Mouse (Mus musculus) neural tube, embryonic 12.5 days (tissue): Measurements from ENCODE around the gene Tmem217. TPM values are rescaled to one million over a fixed set of nuclear protein-coding genes. Genes with fewer than 3 reads are reported as not detected.

ENCODE experiments used
- ATAC-seq: fragments of 200-750 bp; cut with Nextera tagmentation; 2 replicates; pipeline ENCODE4 v1.8.0; 2017; ENCODE audit warnings: low read depth, mild to moderate bottlenecking, moderate TSS enrichment, moderate library complexity; ENCODE audit not compliant: low FRiP score
- H3K27ac ChIP-seq: fragments of 300-500 bp; sonication (generic); 2 replicates; pipeline ENCODE4 v1.5.1; 2016
- H3K27me3 ChIP-seq: fragments of 300-500 bp; sonication (generic); replicated peaks from 2 replicates; pipeline ENCODE4 v1.6.1; 2016; ENCODE audit warnings: mild to moderate bottlenecking
- H3K36me3 ChIP-seq: fragments of 300-500 bp; sonication (generic); 2 replicates; pipeline ENCODE4 v1.6.1; 2016; ENCODE audit warnings: mild to moderate bottlenecking
- H3K4me1 ChIP-seq: fragments of 300-500 bp; sonication (generic); 2 replicates; pipeline ENCODE4 v1.6.1; 2016
- H3K4me2 ChIP-seq: fragments of 300-500 bp; sonication (generic); replicated peaks from 2 replicates; pipeline ENCODE4 v1.6.1; 2016; ENCODE audit warnings: mild to moderate bottlenecking
- H3K4me3 ChIP-seq: fragments of 300-500 bp; sonication (generic); 2 replicates; pipeline ENCODE4 v1.5.1; 2016
- H3K9ac ChIP-seq: fragments of 300-500 bp; sonication (generic); 2 replicates; pipeline ENCODE4 v1.6.1; 2016; ENCODE audit warnings: mild to moderate bottlenecking
- H3K9me3 ChIP-seq: fragments of 300-500 bp; sonication (generic); 2 replicates; pipeline ENCODE4 v1.6.1; 2016; ENCODE audit warnings: mild to moderate bottlenecking
- WGBS: fragments of 180-500 bp; shearing (Covaris S2); methylation state at CpG from one replicate; pipeline ENCODE4 v1.1.7; 2016; 5-methylcytosine and 5-hydroxymethylcytosine counted together
- polyA plus RNA-seq: library from polyadenylated mRNA; unstranded; fragments of >200 nt; fragmentation: Nextera tagmentation; extraction: Ambion mirVana; gene quantifications from 2 replicates; pipeline ENCODE4 v1.2.1, GENCODE M21; 2016

The Tmem217 gene
- polyA plus RNA-seq, 1 experiment from 2014 or later: 1.2 TPM

DNA sequence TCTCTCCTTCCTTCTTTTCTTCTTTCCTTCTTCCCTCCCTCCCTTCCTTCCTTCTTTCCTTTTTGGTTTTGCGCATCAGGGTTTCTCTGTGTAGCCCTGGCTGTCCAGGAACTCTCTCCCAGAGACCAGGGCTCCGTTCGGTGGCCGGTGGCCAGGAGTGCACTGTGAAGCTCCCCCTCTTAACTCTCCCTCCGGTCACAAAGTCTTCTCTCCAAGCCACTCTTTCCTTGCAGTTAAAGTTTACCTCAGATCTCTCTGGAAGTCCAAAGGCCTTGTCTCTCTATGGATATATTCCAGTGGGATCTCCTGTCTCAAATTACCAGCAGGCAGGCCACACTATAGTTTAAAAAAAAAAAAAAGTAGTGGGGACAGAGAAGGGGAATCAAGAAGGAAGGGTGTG is 6.9 kb downstream of the Tmem217 start:
- no peak overlapping the region for H3K27ac ChIP-seq
- H3K4me3 ChIP-seq: no peak overlapping the region
- 92% methylated on average over 5 of the region's 5 CpGs for WGBS
- peaks cover 3% of the 10 kb centered on the region for H3K4me1 ChIP-seq
- no peaks in the 10 kb centered on the region for H3K27me3 ChIP-seq
- no peaks in the 10 kb centered on the region for H3K9me3 ChIP-seq
- H3K36me3 ChIP-seq: no peaks in the 10 kb centered on the region
- H3K4me2 ChIP-seq: no peak overlapping the region
- ATAC-seq: no peak
- no peak overlapping the region for H3K9ac ChIP-seq

DNA sequence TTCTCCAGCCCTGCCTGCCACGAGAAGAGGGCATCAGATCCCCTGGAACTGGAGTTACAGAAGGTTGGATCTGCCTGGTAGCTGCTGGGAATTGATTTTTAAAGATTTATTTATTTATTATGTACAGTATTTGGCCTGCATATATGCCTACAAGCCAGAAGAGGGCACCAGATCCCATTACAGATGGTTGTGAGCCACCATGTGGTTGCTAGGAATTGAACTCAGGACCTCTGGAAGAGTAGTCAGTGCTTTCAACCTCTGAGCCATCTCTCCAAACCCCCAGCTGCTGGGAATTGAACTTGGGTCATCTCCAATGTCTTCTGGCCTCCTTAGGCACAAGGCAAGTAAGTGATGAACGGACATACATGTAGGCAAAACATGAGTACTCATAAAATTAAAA is 8.1 kb downstream of the Tmem217 start:
- H3K9me3 ChIP-seq: no peaks in the 10 kb centered on the region
- H3K4me2 ChIP-seq: no peak overlapping the region
- no peak overlapping the region for H3K9ac ChIP-seq
- no peaks in the 10 kb centered on the region for H3K27me3 ChIP-seq
- H3K36me3 ChIP-seq: no peaks in the 10 kb centered on the region
- WGBS: 86% methylated on average over 2 of the region's 2 CpGs
- no peak for ATAC-seq
- no peak overlapping the region for H3K27ac ChIP-seq
- no peak overlapping the region for H3K4me3 ChIP-seq
- no peaks in the 10 kb centered on the region for H3K4me1 ChIP-seq

DNA sequence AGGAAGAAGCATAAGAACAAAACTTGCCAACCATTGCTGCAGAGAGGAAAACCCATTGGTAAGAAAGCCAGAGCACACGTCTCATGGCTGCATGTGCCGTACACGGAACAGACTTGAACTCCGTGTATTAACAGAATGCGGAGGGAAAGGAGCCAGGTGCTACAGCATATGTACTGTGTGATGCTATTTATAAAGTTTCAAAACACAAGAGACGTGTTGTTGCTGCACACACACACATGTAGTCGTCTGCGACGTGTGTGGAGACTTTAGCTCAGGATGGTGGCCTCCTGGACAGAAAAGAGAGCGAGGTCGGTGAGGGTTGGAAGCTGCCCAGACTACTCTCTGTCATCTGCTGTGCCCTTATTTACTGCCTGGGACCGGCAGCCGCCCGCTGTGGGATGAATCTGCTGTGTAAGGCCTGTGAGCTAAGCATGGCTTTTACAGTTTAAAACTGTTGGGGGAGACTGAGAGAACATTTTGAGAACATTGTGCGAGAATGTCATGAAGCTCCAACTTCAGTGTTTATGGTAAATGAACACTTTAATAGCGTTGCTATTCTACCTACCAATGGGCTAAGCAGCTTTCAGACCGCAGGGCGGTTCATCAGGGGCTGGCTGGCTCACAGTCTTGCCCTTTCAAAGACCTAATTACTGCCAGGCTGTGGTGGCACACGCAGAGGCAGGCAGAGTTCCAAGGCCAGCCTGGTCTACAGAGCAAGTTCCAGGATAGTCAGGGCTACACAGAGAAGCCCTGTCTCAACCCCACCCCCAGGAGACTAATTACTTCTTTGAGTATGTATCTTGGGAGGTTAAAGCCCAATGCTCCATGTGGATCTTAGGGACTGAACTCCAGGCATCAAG is 9.1 kb downstream of the Tmem217 start:
- H3K9me3 ChIP-seq: no peaks in the 10 kb centered on the region
- no peaks in the 10 kb centered on the region for H3K4me1 ChIP-seq
- no peak overlapping the region for H3K9ac ChIP-seq
- no peak for ATAC-seq
- H3K27ac ChIP-seq: no peak overlapping the region
- H3K36me3 ChIP-seq: no peaks in the 10 kb centered on the region
- H3K4me3 ChIP-seq: no peak overlapping the region
- no peaks in the 10 kb centered on the region for H3K27me3 ChIP-seq
- no peak overlapping the region for H3K4me2 ChIP-seq
- 90% methylated on average over 19 of the region's 19 CpGs for WGBS

DNA sequence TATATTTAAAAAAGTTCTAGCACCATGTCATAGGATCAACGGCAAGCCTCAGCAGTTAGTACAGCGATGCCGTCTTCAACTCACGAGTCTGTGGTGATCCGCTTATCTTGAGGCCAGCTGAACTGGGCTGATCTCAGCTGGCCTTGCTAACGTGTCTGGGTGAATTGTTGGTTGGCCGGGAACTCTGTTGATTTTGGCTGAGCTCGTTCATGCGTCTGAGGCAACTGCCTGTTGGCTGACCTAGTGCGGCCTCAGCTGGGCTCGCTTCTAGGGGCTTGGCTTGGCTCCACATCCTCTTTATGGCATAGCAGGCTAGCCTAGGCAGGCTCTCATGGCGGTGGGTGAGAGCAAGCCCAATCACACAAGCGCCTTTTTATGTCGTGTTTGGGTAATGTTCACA is 10.8 kb downstream of the Tmem217 start:
- no peak overlapping the region for H3K27ac ChIP-seq
- no peak for ATAC-seq
- no peaks in the 10 kb centered on the region for H3K9me3 ChIP-seq
- WGBS: 82% methylated on average over 14 of the region's 14 CpGs
- H3K9ac ChIP-seq: no peak overlapping the region
- H3K36me3 ChIP-seq: no peaks in the 10 kb centered on the region
- H3K4me3 ChIP-seq: no peak overlapping the region
- H3K4me1 ChIP-seq: no peaks in the 10 kb centered on the region
- no peaks in the 10 kb centered on the region for H3K27me3 ChIP-seq
- no peak overlapping the region for H3K4me2 ChIP-seq

DNA sequence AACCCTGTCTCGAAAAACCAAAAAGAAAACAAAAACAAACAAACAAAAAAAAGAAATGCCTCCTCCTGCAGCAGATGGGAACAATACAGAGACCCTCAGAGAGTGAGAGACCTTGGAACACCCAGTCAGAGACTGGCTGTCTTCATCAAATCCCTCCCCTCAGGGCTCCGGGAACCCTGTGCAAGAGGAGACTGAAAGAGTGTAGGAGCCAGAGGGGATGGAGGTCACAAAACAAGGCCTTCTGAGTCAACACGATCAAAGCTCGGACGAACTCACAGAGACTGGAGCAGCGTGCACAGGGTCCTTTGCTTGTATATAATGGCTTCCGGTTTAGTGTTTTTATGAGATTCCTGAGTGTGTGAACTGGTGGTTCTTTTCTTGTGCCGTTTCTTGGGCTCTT is 11.8 kb downstream of the Tmem217 start:
- Histone ChIP-seq H3K27me3 (no peaks in the 10 kb centered on the region), H3K4me1 (no peaks in the 10 kb centered on the region), H3K4me2 (no peak overlapping the region), H3K9ac (no peak overlapping the region), H3K4me3 (no peak overlapping the region), H3K36me3 (no peaks in the 10 kb centered on the region), H3K9me3 (no peaks in the 10 kb centered on the region), H3K27ac (no peak overlapping the region)
- no peak for ATAC-seq
- WGBS: 86% methylated on average over 8 of the region's 8 CpGs

DNA sequence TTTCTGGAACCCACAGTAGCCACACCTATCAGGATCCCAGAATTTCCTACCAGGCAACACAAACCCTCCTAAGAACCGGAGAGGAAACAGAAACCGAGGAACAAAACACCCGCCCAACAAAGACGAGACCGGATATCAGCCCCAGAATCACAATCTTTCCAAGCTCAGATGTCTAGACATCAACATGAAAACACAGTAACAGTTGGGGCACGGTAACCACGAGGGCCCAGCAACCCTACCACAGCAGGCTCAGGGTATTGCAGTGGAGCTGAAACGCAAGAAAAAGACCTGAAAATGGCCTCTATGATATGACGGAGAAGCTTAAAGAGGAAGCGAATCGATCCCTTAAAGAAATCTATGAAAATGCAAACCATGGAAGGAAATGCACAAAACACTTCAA is 18.3 kb downstream of the Tmem217 start:
- no peak overlapping the region for H3K9ac ChIP-seq
- no peak for ATAC-seq
- H3K9me3 ChIP-seq: no peaks in the 10 kb centered on the region
- no peak overlapping the region for H3K4me3 ChIP-seq
- H3K4me2 ChIP-seq: no peak overlapping the region
- H3K36me3 ChIP-seq: no peaks in the 10 kb centered on the region
- no peaks in the 10 kb centered on the region for H3K27me3 ChIP-seq
- H3K27ac ChIP-seq: no peak overlapping the region
- no peaks in the 10 kb centered on the region for H3K4me1 ChIP-seq
- WGBS: 92% methylated on average over 11 of the region's 11 CpGs

DNA sequence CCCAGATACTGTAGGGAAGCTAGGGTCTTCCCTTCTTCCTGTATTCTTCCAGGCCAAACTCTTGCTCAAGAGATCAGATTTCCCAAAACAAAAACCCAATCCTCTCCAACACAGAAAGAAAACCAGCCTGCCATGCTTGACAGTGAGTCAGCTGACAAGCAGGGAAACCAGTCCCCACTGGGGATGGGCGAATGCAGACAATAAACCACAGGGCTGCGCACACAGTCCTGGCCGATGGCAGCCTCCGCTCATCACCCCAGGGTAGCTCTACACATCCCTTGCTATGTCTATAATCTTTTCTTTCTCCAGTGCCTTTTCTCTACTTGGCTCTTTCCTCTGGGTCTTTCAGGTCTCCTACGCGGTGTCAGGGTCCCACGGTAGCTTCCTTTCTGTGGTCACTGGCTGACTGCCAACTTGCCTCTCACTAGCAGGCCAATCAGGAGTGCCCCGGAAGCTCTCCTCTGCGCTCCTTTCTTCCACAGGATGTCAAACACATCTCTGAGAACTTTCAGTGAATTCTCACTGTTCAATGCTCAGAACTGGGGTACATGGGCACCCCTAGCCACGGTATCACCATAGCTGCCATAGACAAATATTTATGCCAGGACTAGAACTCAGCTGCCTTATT is 20.3 kb downstream of the Tmem217 start:
- 66% methylated on average over 10 of the region's 10 CpGs for WGBS
- no peaks in the 10 kb centered on the region for H3K27me3 ChIP-seq
- no peaks in the 10 kb centered on the region for H3K36me3 ChIP-seq
- no peak overlapping the region for H3K4me2 ChIP-seq
- H3K4me3 ChIP-seq: no peak overlapping the region
- H3K9ac ChIP-seq: no peak overlapping the region
- no peak for ATAC-seq
- no peaks in the 10 kb centered on the region for H3K4me1 ChIP-seq
- no peak overlapping the region for H3K27ac ChIP-seq
- H3K9me3 ChIP-seq: no peaks in the 10 kb centered on the region

DNA sequence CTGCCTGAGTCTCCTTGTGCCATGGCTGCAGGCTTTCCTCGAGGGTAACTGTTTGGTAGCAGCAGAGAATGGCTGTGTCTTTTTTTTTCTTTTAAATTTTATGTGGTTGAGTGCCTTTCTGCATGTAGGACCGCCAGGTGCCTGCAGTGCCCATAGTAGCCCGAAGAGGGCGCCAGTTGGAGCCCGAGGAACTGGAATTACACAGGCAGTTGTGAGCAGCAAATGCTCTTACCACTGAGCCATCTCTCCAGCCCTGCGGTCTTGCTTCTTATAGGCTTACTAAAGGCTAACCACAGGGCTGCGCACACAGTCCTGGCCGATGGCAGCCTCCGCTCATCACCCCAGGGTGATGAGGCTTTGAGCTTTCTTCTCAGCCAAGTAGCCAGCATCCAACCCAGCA is 20.9 kb downstream of the Tmem217 start:
- no peaks in the 10 kb centered on the region for H3K36me3 ChIP-seq
- no peak overlapping the region for H3K9ac ChIP-seq
- H3K4me1 ChIP-seq: no peaks in the 10 kb centered on the region
- no peak overlapping the region for H3K27ac ChIP-seq
- H3K4me2 ChIP-seq: no peak overlapping the region
- no peak for ATAC-seq
- no peak overlapping the region for H3K4me3 ChIP-seq
- no peaks in the 10 kb centered on the region for H3K27me3 ChIP-seq
- H3K9me3 ChIP-seq: no peaks in the 10 kb centered on the region
- 80% methylated on average over 9 of the region's 9 CpGs for WGBS

DNA sequence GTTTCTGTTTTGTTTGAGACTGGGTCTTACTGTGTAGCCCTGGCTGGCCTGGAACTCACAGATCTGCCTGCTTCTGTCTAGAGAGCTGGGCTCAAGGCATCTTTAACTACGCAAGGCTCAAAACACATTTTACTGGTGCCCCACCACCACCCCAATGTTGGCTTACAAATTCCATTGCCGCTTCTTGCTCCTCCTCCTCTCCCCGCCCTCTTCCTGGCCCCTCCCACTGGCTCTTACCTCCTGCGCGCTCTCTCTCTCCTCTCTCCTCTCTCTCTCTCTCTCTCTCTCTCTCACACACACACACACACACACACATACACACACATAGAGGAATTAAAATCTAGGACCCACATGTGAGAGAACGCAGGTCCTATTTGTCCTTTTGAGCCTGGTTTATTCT is 21.7 kb downstream of the Tmem217 start:
- WGBS: 85% methylated on average over 6 of the region's 6 CpGs
- no peaks in the 10 kb centered on the region for H3K4me1 ChIP-seq
- no peak for ATAC-seq
- H3K4me3 ChIP-seq: no peak overlapping the region
- H3K4me2 ChIP-seq: no peak overlapping the region
- H3K27me3 ChIP-seq: no peaks in the 10 kb centered on the region
- H3K27ac ChIP-seq: no peak overlapping the region
- H3K9ac ChIP-seq: no peak overlapping the region
- peaks cover 3% of the 10 kb centered on the region; the same call in 1 of the 2 replicates for H3K9me3 ChIP-seq
- no peaks in the 10 kb centered on the region for H3K36me3 ChIP-seq

DNA sequence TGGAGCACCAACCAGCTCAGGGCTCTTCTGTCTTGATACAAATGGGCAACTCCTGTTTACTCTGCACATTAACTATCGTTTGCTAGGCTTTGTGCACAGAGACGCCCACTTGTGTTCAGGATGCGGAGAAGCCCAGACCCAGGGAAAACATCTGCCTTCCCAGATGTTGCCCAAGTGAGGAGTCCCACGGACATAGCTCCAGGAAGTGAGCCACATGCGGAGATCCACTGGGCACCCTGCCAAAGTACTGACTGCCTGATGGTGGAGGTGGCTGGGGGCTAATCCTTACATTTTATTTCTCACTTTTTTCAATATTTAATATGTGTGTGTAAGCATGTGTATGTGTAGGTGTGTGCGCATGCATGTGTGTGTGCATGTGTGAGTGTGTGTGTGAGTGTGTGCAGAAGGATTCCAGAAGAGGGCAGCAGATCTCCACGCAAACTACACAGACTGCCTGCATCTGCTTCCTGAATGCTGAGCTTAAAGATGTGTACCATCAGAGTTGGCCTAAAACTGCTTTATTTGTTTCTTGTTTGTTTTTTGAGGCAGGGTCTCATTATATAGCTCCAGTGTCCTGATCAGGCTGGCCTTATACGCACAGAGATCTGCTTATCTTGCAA is 23.5 kb downstream of the Tmem217 start:
- Histone ChIP-seq H3K9ac (no peak overlapping the region), H3K9me3 (peaks cover 6% of the 10 kb centered on the region; the same call in 1 of the 2 replicates), H3K4me2 (no peak overlapping the region), H3K4me1 (no peaks in the 10 kb centered on the region), H3K36me3 (no peaks in the 10 kb centered on the region), H3K27me3 (no peaks in the 10 kb centered on the region), H3K27ac (no peak overlapping the region), H3K4me3 (no peak overlapping the region)
- 86% methylated on average over 8 of the region's 8 CpGs for WGBS
- no peak for ATAC-seq

DNA sequence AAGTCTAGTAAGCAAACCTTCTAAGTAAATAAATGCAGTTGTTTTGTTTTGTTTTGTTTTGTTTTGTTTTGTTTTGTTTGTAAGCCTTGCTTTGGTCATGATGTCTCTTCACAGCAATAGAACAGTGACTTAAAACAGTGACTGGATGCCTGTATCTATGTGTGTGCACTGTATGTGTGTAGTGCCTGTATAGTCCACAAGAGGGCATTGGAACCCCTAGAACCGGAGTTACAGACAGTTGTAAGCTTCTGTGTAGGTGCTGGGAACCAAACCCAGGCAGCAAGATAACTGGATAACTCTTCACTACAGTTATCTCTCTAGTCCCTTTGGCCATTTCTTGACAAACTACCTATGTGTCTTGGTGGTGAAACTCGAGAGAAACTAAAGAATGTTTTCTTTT is 26.6 kb downstream of the Tmem217 start:
- Histone ChIP-seq H3K9ac (no peak overlapping the region), H3K9me3 (peaks cover 6% of the 10 kb centered on the region; the same call in 1 of the 2 replicates), H3K36me3 (no peaks in the 10 kb centered on the region), H3K4me2 (no peak overlapping the region), H3K4me3 (no peak overlapping the region), H3K27ac (no peak overlapping the region), H3K27me3 (no peaks in the 10 kb centered on the region), H3K4me1 (no peaks in the 10 kb centered on the region)
- WGBS: 82% methylated on average over 2 of the region's 2 CpGs
- no peak for ATAC-seq

DNA sequence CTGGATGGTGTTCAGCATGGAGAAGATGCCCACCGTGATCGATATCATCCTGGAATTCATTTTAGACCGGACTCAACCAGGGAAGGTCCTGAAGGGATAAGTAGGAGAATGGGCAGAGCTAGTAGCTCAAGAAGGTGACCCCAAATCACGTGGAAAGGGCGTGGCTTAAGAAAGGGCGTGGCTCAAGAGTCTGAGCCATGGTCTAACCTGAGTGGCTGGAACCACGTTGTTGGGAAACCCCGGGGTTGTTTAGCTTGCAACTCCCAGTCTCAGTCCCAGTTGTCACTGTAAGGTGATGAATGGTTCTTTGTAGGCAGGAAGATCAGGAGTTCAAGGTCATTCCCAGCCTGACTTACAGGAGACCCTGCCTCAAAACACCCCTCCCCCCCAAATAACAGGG is 32.5 kb downstream of the Tmem217 start:
- no peak for ATAC-seq
- Histone ChIP-seq H3K27me3 (no peaks in the 10 kb centered on the region), H3K4me3 (no peak overlapping the region), H3K36me3 (no peaks in the 10 kb centered on the region), H3K4me2 (no peak overlapping the region), H3K27ac (no peak overlapping the region), H3K4me1 (no peaks in the 10 kb centered on the region), H3K9ac (no peak overlapping the region), H3K9me3 (no peaks in the 10 kb centered on the region)
- WGBS: 77% methylated on average over 8 of the region's 8 CpGs
